Mouse (Mus musculus) heart, postnatal 0 days (tissue): ENCODE results near the gene E330021D16Rik.

Experiments
- CTCF ChIP-seq: IDR thresholded peaks from 2 replicates; pipeline ENCODE4 v1.5.1; 2016; ENCODE audit warnings: antibody characterized with exemption, control low read depth, low read depth
- EP300 ChIP-seq: IDR thresholded peaks from 2 replicates; pipeline ENCODE4 v1.6.1; 2016; ENCODE audit warnings: antibody characterized with exemption, low read depth

DNA sequence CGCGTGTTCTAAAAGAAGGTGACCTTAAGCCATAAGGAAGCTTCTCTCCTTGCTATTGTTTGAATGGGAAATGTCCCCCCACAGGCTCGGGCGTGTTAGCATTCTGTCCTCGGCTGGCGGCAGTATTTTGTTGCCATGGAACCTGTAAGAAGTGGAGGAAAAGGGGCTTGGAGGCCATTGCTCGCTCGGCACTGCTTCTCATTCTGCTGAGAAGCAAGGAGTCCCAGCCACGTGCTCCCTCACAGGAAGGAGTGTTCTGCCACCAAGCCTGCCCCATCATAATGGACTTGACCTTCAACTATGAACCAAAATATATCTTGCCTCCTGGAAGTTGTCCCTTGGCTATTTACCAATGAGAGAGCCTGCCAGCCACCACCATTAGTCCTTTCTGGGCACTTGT lies 25.1 kb downstream of the E330021D16Rik start:
- TF ChIP-seq CTCF (no peak), EP300 (no peak)
